In the genomic region with DNA sequence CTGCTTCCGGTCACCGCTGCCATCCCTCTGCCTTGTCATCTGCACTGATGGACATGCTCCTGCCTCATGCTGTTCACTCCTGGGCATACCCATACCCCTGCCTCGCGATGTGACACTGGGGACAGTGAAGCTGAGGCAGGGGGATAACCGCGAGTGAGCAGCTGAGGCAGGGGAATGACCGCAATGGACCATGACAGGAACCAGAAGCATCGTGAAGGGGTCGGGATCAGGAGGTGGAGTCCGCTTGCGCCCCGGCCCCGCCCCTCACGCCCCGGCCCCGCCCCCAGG, we compare ENCODE assay signal across 8 mouse cellular contexts. TPM values are rescaled to one million over a fixed set of nuclear protein-coding genes. Genes with fewer than 3 reads are reported as not detected.
DNase-seq lines count a peak whose midpoint lies in the region; ATAC-seq and TF ChIP-seq lines count a peak whose summit lies in the region.

No protein-coding gene starts in this region.

- intact Hi-C loops in heart, adult 2 months (cut with DNase I): loop anchor here (10.0 kb wide), 3 partner anchors 222 to 518 kb away; a partner anchor contains a TSS

- TF ChIP-seq CTCF in heart, adult 2 months (IDR thresholded peaks at IDR 0.05): no peak

- WGBS in heart, adult 2 months: 28% methylated on average over 14 of the region's 16 CpGs
- WGBS in liver, embryonic 12.5 days (ENCODE audit: insufficient replicate concordance): 17% methylated on average over 16 of the region's 16 CpGs

- peak; percentile 5; the same call in 1 of the 2 replicates for ATAC-seq in liver, embryonic 12.5 days

- H3K9ac ChIP-seq in heart, adult 2 months (ENCODE audit: low read depth, low read length): no peak overlapping the region
- no peak overlapping the region for H3K9ac ChIP-seq in liver, embryonic 12.5 days

- DNase-seq in heart, adult 2 months: no peak
- no peak for DNase-seq in heart, adult 18-20 months
- DNase-seq in urinary bladder, adult 2 months (ENCODE audit: low spot score): peak; percentile 29
- no peak for DNase-seq in urinary bladder, postnatal 25 days (ENCODE audit: low spot score)
- DNase-seq in retina, embryonic 14.5 days (ENCODE audit: low spot score): no peak
- no peak for DNase-seq in cerebellum, adult 8-10 months
- no peak for DNase-seq in urinary bladder, adult 18-20 months (ENCODE audit: low spot score in 2 of 2)

- no peaks in the 10 kb centered on the region for H3K36me3 ChIP-seq in heart, adult 2 months (ENCODE audit: control insufficient read depth, insufficient read depth, low read length)
- H3K36me3 ChIP-seq in liver, embryonic 12.5 days: peaks cover 37% of the 10 kb centered on the region

- no peak for TF ChIP-seq EP300 in heart, adult 2 months (IDR thresholded peaks at IDR 0.05; ENCODE audit: insufficient read depth, low read depth, low read length)

- H3K27ac ChIP-seq in heart, adult 2 months: peak overlapping the region; percentile 83
- H3K27ac ChIP-seq in liver, embryonic 12.5 days: peak overlapping the region; percentile 41; the same call in 1 of the 2 replicates

- H3K9me3 ChIP-seq in liver, embryonic 12.5 days (replicated peaks): peaks cover 52% of the 10 kb centered on the region

- H3K4me3 ChIP-seq in heart, adult 2 months: peak overlapping the region; percentile 77
- peak overlapping the region; percentile 66 for H3K4me3 ChIP-seq in liver, embryonic 12.5 days

- TF ChIP-seq POLR2A in heart, adult 2 months (IDR thresholded peaks at IDR 0.05; ENCODE audit: insufficient read depth, low read depth, low read length): no peak

- H3K27me3 ChIP-seq in heart, adult 2 months (ENCODE audit: control insufficient read depth, insufficient read depth, low read length): no peaks in the 10 kb centered on the region
- no peaks in the 10 kb centered on the region for H3K27me3 ChIP-seq in liver, embryonic 12.5 days (replicated peaks)

- no peaks in the 10 kb centered on the region for H3K79me2 ChIP-seq in heart, adult 2 months (replicated peaks; ENCODE audit: control insufficient read depth, insufficient read depth, low read length)

- peak overlapping the region; percentile 83 for H3K4me2 ChIP-seq in liver, embryonic 12.5 days

- no peaks in the 10 kb centered on the region for H3K4me1 ChIP-seq in heart, adult 2 months (ENCODE audit: control insufficient read depth, insufficient read depth, low read length)
- peaks cover 17% of the 10 kb centered on the region for H3K4me1 ChIP-seq in liver, embryonic 12.5 days

RNA-seq across cellular contexts. Expression of a gene that starts 0.7 kb away (rescaled TPM):
- 1 to 10 TPM; 2.6 to 3.7 TPM for total RNA-seq in heart, adult 2 months (2021)
- 9.9 and 18.4 TPM in 2 replicates for polyA plus RNA-seq in heart, adult 2 months (2012; rRNA removed)
- total RNA-seq in heart, adult 18-20 months (2021): 1 to 10 TPM; 5.0 to 6.2 TPM
- 22.9 and 23.1 TPM in 2 replicates for polyA plus RNA-seq in urinary bladder, adult 2 months (2012; rRNA removed)
- polyA plus RNA-seq in liver, embryonic 12.5 days (2016; fragmentation: Nextera tagmentation; extraction: Ambion mirVana): 2.1 and 3.2 TPM in 2 replicates

RNA-seq across cellular contexts. Expression of a gene that starts 24.1 kb away (rescaled TPM):
- total RNA-seq in heart, adult 2 months (2021): not detected
- not detected in 2 replicates for polyA plus RNA-seq in heart, adult 2 months (2012; rRNA removed)
- total RNA-seq in heart, adult 18-20 months (2021): not detected
- polyA plus RNA-seq in urinary bladder, adult 2 months (2012; rRNA removed): not detected in 2 replicates
- polyA plus RNA-seq in liver, embryonic 12.5 days (2016; fragmentation: Nextera tagmentation; extraction: Ambion mirVana): not detected in 2 replicates

RNA-seq across cellular contexts. Expression of a gene that starts 54.3 kb away (rescaled TPM):
- not detected for total RNA-seq in heart, adult 2 months (2021)
- polyA plus RNA-seq in heart, adult 2 months (2012; rRNA removed): not detected in 2 replicates
- total RNA-seq in heart, adult 18-20 months (2021): not detected
- polyA plus RNA-seq in urinary bladder, adult 2 months (2012; rRNA removed): not detected in 2 replicates
- not detected in 2 replicates for polyA plus RNA-seq in liver, embryonic 12.5 days (2016; fragmentation: Nextera tagmentation; extraction: Ambion mirVana)
